In the genomic region with DNA sequence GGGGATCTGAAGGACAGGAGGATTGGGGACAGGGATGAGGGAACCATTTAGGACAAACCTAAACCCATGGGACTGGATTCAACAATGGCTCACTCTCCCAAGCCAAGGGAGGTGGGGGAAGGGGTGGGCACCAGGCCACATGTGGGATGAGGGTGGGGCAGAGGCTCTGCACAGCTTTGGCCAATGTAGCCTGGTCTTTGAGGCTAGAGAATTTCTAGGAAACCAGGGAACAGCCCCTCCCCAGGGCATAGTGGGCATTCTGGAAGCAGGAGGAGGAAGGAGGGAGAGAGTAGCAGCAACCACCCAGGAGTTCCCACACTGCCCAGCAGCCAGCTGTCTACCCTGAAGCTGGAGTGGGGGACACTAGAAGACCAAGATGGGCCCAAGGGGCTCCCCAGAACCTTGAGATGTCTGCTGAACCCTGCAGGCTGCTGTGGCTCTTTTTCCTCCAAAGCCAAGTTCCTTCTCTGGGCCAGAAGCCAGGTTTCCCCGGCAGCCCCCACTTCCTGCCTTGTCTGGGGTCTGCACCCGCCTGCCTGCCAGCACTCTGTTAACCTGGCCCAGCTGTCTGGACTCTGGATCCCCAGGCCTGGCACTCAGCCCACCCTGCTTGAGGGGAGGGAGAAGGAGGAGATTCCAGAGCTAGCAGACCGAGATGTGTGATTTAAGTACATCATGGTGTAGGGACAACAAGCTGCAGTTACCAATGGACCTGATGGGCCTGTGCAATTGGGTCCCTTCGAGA, we compare ENCODE assay signal across 8 mouse cellular contexts. TPM values are rescaled to one million over a fixed set of nuclear protein-coding genes. Genes with fewer than 3 reads are reported as not detected.
DNase-seq lines count a peak whose midpoint lies in the region; ATAC-seq lines count a peak whose summit lies in the region.

No protein-coding gene starts in this region.

- no peaks in the 10 kb centered on the region for H3K9me3 ChIP-seq in hindbrain, embryonic 16.5 days (ENCODE audit: control insufficient read depth, low read length)
- no peaks in the 10 kb centered on the region for H3K9me3 ChIP-seq in liver, embryonic 11.5 days (ENCODE audit: control insufficient read depth, low read length)

- H3K4me1 ChIP-seq in hindbrain, embryonic 16.5 days (ENCODE audit: control insufficient read depth, insufficient read depth, low read depth, low read length), result peaks cover 29% of the 10 kb centered on the region
- peaks cover 11% of the 10 kb centered on the region; the same call in 1 of the 2 replicates for H3K4me1 ChIP-seq in liver, embryonic 11.5 days (replicated peaks; ENCODE audit: control insufficient read depth, insufficient read depth, low read length)

- no peak overlapping the region for H3K4me2 ChIP-seq in hindbrain, embryonic 16.5 days (ENCODE audit: low read length)
- no peak overlapping the region for H3K4me2 ChIP-seq in liver, embryonic 11.5 days

- peak overlapping the region; percentile 55; the same call in 1 of the 2 replicates for H3K27ac ChIP-seq in hindbrain, embryonic 16.5 days (ENCODE audit: low read depth, low read length)
- H3K27ac ChIP-seq in liver, embryonic 11.5 days (ENCODE audit: low read depth, low read length), result peak overlapping the region; percentile 52; the same call in 1 of the 2 replicates

- peak; percentile 81 for ATAC-seq in hindbrain, embryonic 16.5 days
- ATAC-seq in liver, embryonic 11.5 days (replicated peaks; ENCODE audit: low FRiP score), result 0 out of 2 replicates have a peak, but pooled peaks have one; percentile 25
- no peak for ATAC-seq in CD4-positive, CD25-positive, alpha-beta regulatory T cell, adult 4 months

- H3K27me3 ChIP-seq in hindbrain, embryonic 16.5 days (replicated peaks; ENCODE audit: control insufficient read depth, insufficient read depth, low read length), result no peaks in the 10 kb centered on the region
- peaks cover 57% of the 10 kb centered on the region for H3K27me3 ChIP-seq in liver, embryonic 11.5 days (replicated peaks; ENCODE audit: control insufficient read depth, insufficient read depth, low read length)

- H3K36me3 ChIP-seq in hindbrain, embryonic 16.5 days (ENCODE audit: control insufficient read depth, insufficient read depth, low read length), result peaks cover 13% of the 10 kb centered on the region
- H3K36me3 ChIP-seq in liver, embryonic 11.5 days (ENCODE audit: control insufficient read depth, insufficient read depth, low read length), result no peaks in the 10 kb centered on the region

- H3K4me3 ChIP-seq in hindbrain, embryonic 16.5 days (ENCODE audit: low read length), result no peak overlapping the region
- H3K4me3 ChIP-seq in liver, embryonic 11.5 days (ENCODE audit: low read depth, low read length), result no peak overlapping the region

- peak; percentile 24 to 46 for DNase-seq in adrenal gland, adult (ENCODE audit: inconsistent age in 2 of 2, low spot score in 1 of 2)
- DNase-seq in adrenal gland, adult 8-10 months, result no peak
- DNase-seq in adrenal gland, postnatal 14 days, result peak; percentile 73
- DNase-seq in gastrocnemius, postnatal 14 days, result peak; percentile 83
- DNase-seq in liver, embryonic 11.5 days (ENCODE audit: low spot score), result peak; percentile 58
- peak; percentile 81 for DNase-seq in ovary, postnatal 14 days (ENCODE audit: low spot score)

- intact Hi-C loops in gastrocnemius, postnatal 14 days (cut with DNase I; ENCODE audit: low total_unique reads), result no loop called here

- H3K9ac ChIP-seq in hindbrain, embryonic 16.5 days (ENCODE audit: low read depth, low read length), result no peak overlapping the region; the same call in 1 of the 2 replicates
- no peak overlapping the region for H3K9ac ChIP-seq in liver, embryonic 11.5 days (ENCODE audit: low read depth, low read length)

- 13% methylated on average over 4 of the region's 4 CpGs for WGBS in hindbrain, embryonic 16.5 days
- 23% methylated on average over 4 of the region's 4 CpGs for WGBS in liver, embryonic 11.5 days

RNA-seq across cellular contexts. Expression of a gene that starts 35.5 kb away (rescaled TPM):
- total RNA-seq in adrenal gland, adult 8-10 months (2022), result 10 to 100 TPM in 2 of 4 experiments, 1 to 10 TPM in 2; 4.7 to 15.0 (median 9.4) TPM
- total RNA-seq in adrenal gland, postnatal 14 days (2021), result 4.0 and 9.1 TPM in 2 replicates
- total RNA-seq in gastrocnemius, postnatal 14 days (2021), result 1 to 10 TPM in 1 of 2 experiments, under 1 TPM in 1; 0.93 to 1.5 TPM
- polyA plus RNA-seq in hindbrain, embryonic 16.5 days (2015; fragmentation: Nextera tagmentation; extraction: Ambion mirVana), result 0.91 and 1.3 TPM in 2 replicates
- polyA plus RNA-seq in liver, embryonic 11.5 days (2014; fragmentation: Nextera tagmentation; extraction: Ambion mirVana), result 3.2 and 6.0 TPM in 2 replicates
- polyA plus RNA-seq in CD4-positive, CD25-positive, alpha-beta regulatory T cell, adult 4 months (2017; shearing (Covaris generic)), result 1 to 10 TPM in 1 of 2 experiments, under 1 TPM in 1; 0.67 to 2.8 TPM

RNA-seq across cellular contexts. Expression of a gene that starts 45.7 kb away (rescaled TPM):
- total RNA-seq in adrenal gland, adult 8-10 months (2022), result under 1 TPM; 0.14 to 0.73 (median 0.21) TPM
- total RNA-seq in adrenal gland, postnatal 14 days (2021), result 0.89 and 1.5 TPM in 2 replicates
- total RNA-seq in gastrocnemius, postnatal 14 days (2021), result 1 to 10 TPM; 4.9 to 6.1 TPM
- 15.1 and 20.5 TPM in 2 replicates for polyA plus RNA-seq in hindbrain, embryonic 16.5 days (2015; fragmentation: Nextera tagmentation; extraction: Ambion mirVana)
- 2.7 and 4.7 TPM in 2 replicates for polyA plus RNA-seq in liver, embryonic 11.5 days (2014; fragmentation: Nextera tagmentation; extraction: Ambion mirVana)
- polyA plus RNA-seq in CD4-positive, CD25-positive, alpha-beta regulatory T cell, adult 4 months (2017; shearing (Covaris generic)), result not detected

RNA-seq across cellular contexts. Expression of a gene that starts 57.7 kb away (rescaled TPM):
- total RNA-seq in adrenal gland, adult 8-10 months (2022), result not detected
- not detected in 2 replicates for total RNA-seq in adrenal gland, postnatal 14 days (2021)
- not detected for total RNA-seq in gastrocnemius, postnatal 14 days (2021)
- polyA plus RNA-seq in hindbrain, embryonic 16.5 days (2015; fragmentation: Nextera tagmentation; extraction: Ambion mirVana), result 0.64 and 0.81 TPM in 2 replicates
- not detected in 2 replicates for polyA plus RNA-seq in liver, embryonic 11.5 days (2014; fragmentation: Nextera tagmentation; extraction: Ambion mirVana)
- polyA plus RNA-seq in CD4-positive, CD25-positive, alpha-beta regulatory T cell, adult 4 months (2017; shearing (Covaris generic)), result not detected
